Mouse (Mus musculus): ENCODE results near the gene Agap2. TPM values are rescaled to one million over a fixed set of nuclear protein-coding genes. Genes with fewer than 3 reads are reported as not detected.
"Not testable (repeated sequence)": the region's sequence is repeated elsewhere in the genome, so short reads cannot be mapped to it uniquely, and the experiment has no call there.

Agap2 gene
- polyA plus RNA-seq, 1 experiment from 2014 or later, result 0.04 TPM

DNA sequence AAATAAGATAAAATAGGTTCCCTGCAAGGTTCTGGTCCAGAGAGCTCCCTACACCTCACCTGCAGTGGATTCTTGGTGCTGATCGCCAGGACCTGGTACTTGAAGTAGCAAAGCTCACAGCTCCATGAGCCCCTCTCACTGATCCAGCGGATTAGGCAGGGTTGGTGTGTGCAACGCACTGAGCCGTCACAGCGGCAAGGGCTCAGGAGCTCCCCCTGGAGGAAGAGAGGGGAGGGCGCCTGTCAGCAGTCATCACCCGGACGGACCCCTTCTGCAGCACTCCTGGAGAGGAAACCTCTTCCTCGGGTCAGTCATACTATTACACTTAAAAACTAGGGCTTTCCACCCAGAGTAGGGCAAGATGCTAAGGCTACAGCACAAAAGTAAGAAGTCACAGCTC, 16.9 kb upstream of the Agap2 start:
- under 1% methylated on average over 9 of the region's 9 CpGs for WGBS
- Histone ChIP-seq H3K36me3 (ENCODE audit: insufficient read depth, low read length) (peaks cover 17% of the 10 kb centered on the region; the same call in 1 of the 2 replicates), H3K27ac (no peak overlapping the region), H3K4me1 (replicated peaks; ENCODE audit: insufficient read depth, low read length) (no peaks in the 10 kb centered on the region), H3K9me3 (replicated peaks; ENCODE audit: low read length) (no peaks in the 10 kb centered on the region), H3K27me3 (ENCODE audit: insufficient read depth, low read length) (no peaks in the 10 kb centered on the region), H3K4me2 (ENCODE audit: low read length) (peak overlapping the region; percentile 99), H3K4me3 (replicated peaks; ENCODE audit: low read depth, low read length) (peak overlapping the region; percentile 84; the same call in 1 of the 2 replicates), H3K9ac (ENCODE audit: low read depth, low read length) (no peak overlapping the region)
- peak; percentile 93 for TF ChIP-seq CTCF (IDR thresholded peaks at IDR 0.05; ENCODE audit: low read depth)
- ATAC-seq (replicated peaks; ENCODE audit: low FRiP score, low read depth) (peak; percentile 14; the same call in 1 of the 2 replicates), DNase-seq (ENCODE audit: low spot score) (peak; percentile 85)

DNA sequence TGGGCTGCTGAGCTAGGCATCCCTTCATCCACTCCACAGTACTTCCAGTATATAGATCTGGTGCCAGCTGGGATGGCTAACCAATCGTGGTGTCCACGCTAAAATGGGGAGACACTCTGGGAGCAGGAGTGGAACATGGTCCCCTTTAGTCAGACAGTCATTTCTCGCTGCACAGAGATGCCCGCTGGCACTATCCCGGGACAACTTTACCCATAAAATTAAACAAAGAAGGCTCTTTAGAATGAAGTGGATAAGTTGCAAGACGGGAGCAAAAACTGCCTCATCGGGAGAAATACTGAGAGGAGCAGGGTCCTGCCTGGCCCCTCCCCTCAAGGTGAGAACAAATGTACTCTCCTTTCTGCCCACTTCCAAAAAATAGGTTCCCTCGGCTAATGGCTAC, 16.4 kb upstream of the Agap2 start:
- DNase-seq (ENCODE audit: low spot score) (no peak), ATAC-seq (replicated peaks; ENCODE audit: low FRiP score, low read depth) (no peak)
- Histone ChIP-seq H3K4me2 (ENCODE audit: low read length) (peak overlapping the region; percentile 99), H3K9ac (ENCODE audit: low read depth, low read length) (peak overlapping the region; percentile 85), H3K4me1 (replicated peaks; ENCODE audit: insufficient read depth, low read length) (no peaks in the 10 kb centered on the region), H3K36me3 (ENCODE audit: insufficient read depth, low read length) (peaks cover 17% of the 10 kb centered on the region; the same call in 1 of the 2 replicates), H3K27ac (no peak overlapping the region), H3K9me3 (replicated peaks; ENCODE audit: low read length) (no peaks in the 10 kb centered on the region), H3K27me3 (ENCODE audit: insufficient read depth, low read length) (no peaks in the 10 kb centered on the region), H3K4me3 (replicated peaks; ENCODE audit: low read depth, low read length) (peak overlapping the region; percentile 84)
- TF ChIP-seq CTCF (IDR thresholded peaks at IDR 0.05; ENCODE audit: low read depth), result no peak
- 4% methylated on average over 8 of the region's 8 CpGs for WGBS

DNA sequence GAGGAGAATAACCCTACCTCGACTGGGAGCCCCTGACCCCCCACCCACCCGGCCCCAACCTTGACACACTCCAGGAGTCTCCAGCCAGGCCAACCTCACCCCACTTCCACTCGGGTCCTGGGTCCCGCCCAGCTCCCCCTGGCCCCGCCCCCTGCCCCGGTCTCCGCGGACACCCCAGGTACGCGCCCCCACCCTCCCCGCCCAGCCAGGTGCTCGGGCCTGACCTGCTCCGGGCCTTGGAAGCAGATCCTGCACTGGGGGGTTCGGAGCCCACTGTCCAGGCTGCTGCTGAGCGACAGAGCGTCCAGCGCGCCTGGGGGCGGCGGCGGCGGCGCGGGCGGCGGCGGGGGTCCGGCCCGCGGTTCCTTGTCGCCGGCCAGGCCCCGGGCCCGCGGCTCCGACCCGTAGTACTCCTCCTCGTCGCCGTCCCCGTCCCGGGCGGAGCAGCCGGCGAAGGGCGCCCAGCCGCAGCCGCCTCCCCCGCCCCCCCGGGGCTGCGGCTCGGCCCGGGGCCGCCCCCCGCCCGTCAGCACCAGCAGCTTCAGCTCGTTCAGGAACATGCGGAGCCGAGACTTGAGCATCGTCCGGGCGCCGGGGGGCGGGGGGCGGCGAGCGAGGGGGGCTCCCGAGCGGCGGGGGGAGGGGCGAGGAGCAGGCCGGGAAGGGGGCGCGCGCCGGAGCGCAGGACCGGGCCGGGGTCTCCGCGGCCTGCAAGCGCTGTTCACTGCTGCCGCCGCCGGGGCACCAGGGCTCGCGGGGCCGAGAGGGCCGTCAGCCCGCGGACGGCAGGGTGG, 15.7 kb upstream of the Agap2 start:
- Histone ChIP-seq H3K4me1 (replicated peaks; ENCODE audit: insufficient read depth, low read length) (peaks cover under 1% of the 10 kb centered on the region; the same call in 1 of the 2 replicates), H3K36me3 (ENCODE audit: insufficient read depth, low read length) (peaks cover 17% of the 10 kb centered on the region; the same call in 1 of the 2 replicates), H3K9me3 (replicated peaks; ENCODE audit: low read length) (no peaks in the 10 kb centered on the region), H3K27me3 (ENCODE audit: insufficient read depth, low read length) (no peaks in the 10 kb centered on the region), H3K9ac (ENCODE audit: low read depth, low read length) (peak overlapping the region; percentile 85), H3K27ac (peak overlapping the region; percentile 66), H3K4me3 (replicated peaks; ENCODE audit: low read depth, low read length) (peak overlapping the region; percentile 84), H3K4me2 (ENCODE audit: low read length) (peak overlapping the region; percentile 99)
- TF ChIP-seq CTCF (IDR thresholded peaks at IDR 0.05; ENCODE audit: low read depth), result no peak
- DNase-seq (ENCODE audit: low spot score), result no peak
- ATAC-seq (replicated peaks; ENCODE audit: low FRiP score, low read depth), result no peak
- under 1% methylated on average over 69 of the region's 92 CpGs for WGBS

DNA sequence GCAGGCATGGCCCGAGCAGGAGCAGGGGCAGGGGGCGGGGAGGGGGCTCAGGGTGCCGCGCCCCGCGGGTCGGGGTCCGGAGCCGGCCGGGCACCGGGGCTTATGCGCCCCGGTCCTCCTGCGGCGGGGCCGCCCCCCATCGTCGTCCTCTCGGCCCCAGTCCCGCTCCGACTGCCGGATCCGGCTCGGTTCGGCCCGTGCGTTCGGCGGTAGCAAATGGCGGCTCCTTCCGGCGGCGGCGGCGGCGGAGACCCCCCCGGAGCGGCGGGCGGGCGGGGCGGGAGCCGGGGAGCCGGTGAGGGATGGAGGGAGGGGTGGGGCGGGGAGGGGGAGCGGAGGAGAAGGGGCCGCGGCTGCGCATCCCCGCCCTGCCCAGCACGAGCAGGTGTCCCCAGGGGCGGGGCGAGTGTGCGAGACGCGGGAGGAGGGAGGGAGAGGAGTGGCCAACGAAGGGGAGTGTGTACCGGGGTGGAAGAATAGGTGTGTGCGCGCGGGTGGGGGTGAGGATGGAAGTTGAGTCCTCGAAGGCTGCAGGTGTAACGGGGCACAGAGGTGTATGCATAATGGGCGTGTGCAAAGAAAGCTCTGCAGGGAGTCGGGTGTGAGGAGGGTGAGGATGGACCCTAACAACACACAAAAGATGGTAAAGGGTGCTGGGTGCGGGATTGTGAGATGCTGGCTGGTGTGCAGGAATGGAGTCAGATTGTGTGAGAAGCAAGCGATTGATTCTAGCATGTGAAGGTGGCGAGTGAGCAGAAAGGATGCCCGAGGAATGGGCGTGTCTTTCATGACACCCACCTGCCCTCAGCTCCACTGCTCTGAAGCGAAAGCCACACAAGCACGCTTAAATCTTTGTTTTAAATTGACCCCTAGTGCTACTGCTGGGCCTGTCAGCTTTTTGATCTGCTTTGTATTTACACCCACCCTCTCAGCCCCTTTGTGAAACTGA, 14.8 kb upstream of the Agap2 start, which contains the start of gene March9:
Gene March9 (minus strand): TSS at position 217 of the 949 bp plus-strand sequence.
- H3K4me3 ChIP-seq (replicated peaks; ENCODE audit: low read depth, low read length), result peak within 1 kb of the TSS; percentile 84
- H3K36me3 ChIP-seq (ENCODE audit: insufficient read depth, low read length), result peaks cover 21% of the 10 kb centered on the region
- peak within 1 kb of the TSS; percentile 85 for H3K9ac ChIP-seq (ENCODE audit: low read depth, low read length)
- WGBS, result 2% methylated on average over 52 of the region's 72 CpGs
- peak within 1 kb of the TSS; percentile 66 for H3K27ac ChIP-seq
- peak; percentile 72 for DNase-seq (ENCODE audit: low spot score)
- TF ChIP-seq CTCF (IDR thresholded peaks at IDR 0.05; ENCODE audit: low read depth), result no peak
- ATAC-seq (replicated peaks; ENCODE audit: low FRiP score, low read depth), result peak; percentile 29; the same call in 1 of the 2 replicates
- H3K9me3 ChIP-seq (replicated peaks; ENCODE audit: low read length), result no peaks in the 10 kb centered on the region
- peaks cover 7% of the 10 kb centered on the region for H3K4me1 ChIP-seq (replicated peaks; ENCODE audit: insufficient read depth, low read length)
- peak within 1 kb of the TSS; percentile 99 for H3K4me2 ChIP-seq (ENCODE audit: low read length)
- H3K27me3 ChIP-seq (ENCODE audit: insufficient read depth, low read length), result no peaks in the 10 kb centered on the region

DNA sequence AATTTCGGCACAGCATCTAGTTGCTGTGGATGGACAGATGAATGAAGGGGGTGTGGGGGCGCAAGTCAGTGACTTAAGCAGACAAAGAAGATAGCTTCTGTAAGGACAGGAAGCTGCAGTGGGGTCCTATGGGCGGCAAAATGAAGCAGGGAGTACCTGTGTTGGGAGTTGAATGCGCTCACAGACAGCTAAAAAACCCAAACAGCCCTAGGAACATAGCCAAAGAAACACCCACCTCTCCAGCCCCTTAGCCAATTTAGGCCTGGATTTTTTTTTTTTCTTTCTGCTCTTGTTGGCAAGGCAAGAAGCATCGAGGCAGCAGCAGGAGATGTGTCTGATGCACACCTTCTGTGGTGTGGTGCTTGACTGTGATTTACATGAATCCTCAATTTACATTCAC, 14.0 kb upstream of the Agap2 start:
- no peak for DNase-seq (ENCODE audit: low spot score)
- H3K9me3 ChIP-seq (replicated peaks; ENCODE audit: low read length), result no peaks in the 10 kb centered on the region
- H3K9ac ChIP-seq (ENCODE audit: low read depth, low read length), result no peak overlapping the region
- H3K4me1 ChIP-seq (replicated peaks; ENCODE audit: insufficient read depth, low read length), result peaks cover 7% of the 10 kb centered on the region
- no peak overlapping the region for H3K27ac ChIP-seq
- H3K36me3 ChIP-seq (ENCODE audit: insufficient read depth, low read length), result peaks cover 25% of the 10 kb centered on the region
- ATAC-seq (replicated peaks; ENCODE audit: low FRiP score, low read depth), result no peak
- H3K4me3 ChIP-seq (replicated peaks; ENCODE audit: low read depth, low read length), result no peak overlapping the region
- WGBS, result 46% methylated on average over 5 of the region's 5 CpGs
- TF ChIP-seq CTCF (IDR thresholded peaks at IDR 0.05; ENCODE audit: low read depth), result no peak
- no peak overlapping the region for H3K4me2 ChIP-seq (ENCODE audit: low read length)
- no peaks in the 10 kb centered on the region for H3K27me3 ChIP-seq (ENCODE audit: insufficient read depth, low read length)

DNA sequence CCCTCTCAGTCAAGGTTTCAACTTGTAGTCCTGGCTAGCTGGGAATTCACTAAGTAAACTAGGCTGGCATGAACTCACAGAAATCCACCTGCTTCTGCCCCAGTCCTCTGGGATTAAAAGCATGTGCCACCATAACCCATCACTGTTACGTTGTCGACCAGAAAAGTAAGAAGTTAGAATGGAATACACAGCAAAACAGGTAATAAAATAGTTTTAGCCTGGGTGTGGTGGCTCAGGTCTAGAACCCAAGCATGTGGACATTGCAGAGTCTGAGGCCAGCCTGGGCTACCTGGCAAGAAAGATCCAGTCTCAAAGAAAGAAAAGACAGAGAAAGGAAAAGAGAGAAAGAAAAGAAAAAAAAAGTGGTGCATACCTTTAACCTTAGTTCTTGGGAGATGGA, 13.6 kb upstream of the Agap2 start:
- WGBS, result 77% methylated on average over 2 of the region's 2 CpGs
- no peak for ATAC-seq (replicated peaks; ENCODE audit: low FRiP score, low read depth)

DNA sequence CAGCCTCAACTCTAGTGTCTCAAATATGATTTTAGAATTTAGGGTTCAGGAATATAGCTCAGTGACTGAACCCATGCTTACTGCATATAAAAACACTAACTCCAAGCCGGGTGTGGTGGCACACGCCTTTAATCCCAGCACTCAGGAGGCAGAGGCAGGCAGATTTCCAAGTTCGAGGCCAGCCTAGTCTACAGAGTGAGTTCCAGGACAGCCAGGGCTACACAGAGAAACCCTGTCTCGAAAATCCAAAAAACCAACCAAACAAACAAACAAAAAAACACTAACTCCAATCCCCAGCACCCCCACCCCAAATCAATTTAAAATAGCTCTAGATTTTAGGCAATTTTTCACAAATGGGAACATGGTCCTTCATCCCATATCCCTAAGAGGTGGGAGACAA, 13.0 kb upstream of the Agap2 start:
- WGBS, result 88% methylated on average over 4 of the region's 4 CpGs
- not testable (repeated sequence) for H3K4me1 ChIP-seq (replicated peaks; ENCODE audit: insufficient read depth, low read length); DNase-seq (ENCODE audit: low spot score); H3K9me3 ChIP-seq (replicated peaks; ENCODE audit: low read length); ATAC-seq (replicated peaks; ENCODE audit: low FRiP score, low read depth); H3K4me3 ChIP-seq (replicated peaks; ENCODE audit: low read depth, low read length); H3K27ac ChIP-seq; H3K4me2 ChIP-seq (ENCODE audit: low read length); H3K27me3 ChIP-seq (ENCODE audit: insufficient read depth, low read length); H3K9ac ChIP-seq (ENCODE audit: low read depth, low read length)
- peaks cover 28% of the 10 kb centered on the region for H3K36me3 ChIP-seq (ENCODE audit: insufficient read depth, low read length)

More for the DNA sequence above, 13.6 kb upstream of the Agap2 start:
- H3K9ac ChIP-seq (ENCODE audit: low read depth, low read length), result no peak overlapping the region
- H3K4me2 ChIP-seq (ENCODE audit: low read length), result no peak overlapping the region
- H3K27ac ChIP-seq, result no peak overlapping the region
- DNase-seq (ENCODE audit: low spot score), result no peak
- TF ChIP-seq CTCF (IDR thresholded peaks at IDR 0.05; ENCODE audit: low read depth), result no peak
- H3K27me3 ChIP-seq (ENCODE audit: insufficient read depth, low read length), result no peaks in the 10 kb centered on the region
- no peak overlapping the region for H3K4me3 ChIP-seq (replicated peaks; ENCODE audit: low read depth, low read length)
- peaks cover 7% of the 10 kb centered on the region for H3K4me1 ChIP-seq (replicated peaks; ENCODE audit: insufficient read depth, low read length)
- peaks cover 24% of the 10 kb centered on the region for H3K36me3 ChIP-seq (ENCODE audit: insufficient read depth, low read length)
- no peaks in the 10 kb centered on the region for H3K9me3 ChIP-seq (replicated peaks; ENCODE audit: low read length)
